Mouse (Mus musculus): ENCODE measurements around the gene Tcaf3. TPM values are rescaled to one million over a fixed set of nuclear protein-coding genes. Genes with fewer than 3 reads are reported as not detected.

Tcaf3 gene
- polyA plus RNA-seq (2012; rRNA removed) = not detected in 2 replicates

DNA sequence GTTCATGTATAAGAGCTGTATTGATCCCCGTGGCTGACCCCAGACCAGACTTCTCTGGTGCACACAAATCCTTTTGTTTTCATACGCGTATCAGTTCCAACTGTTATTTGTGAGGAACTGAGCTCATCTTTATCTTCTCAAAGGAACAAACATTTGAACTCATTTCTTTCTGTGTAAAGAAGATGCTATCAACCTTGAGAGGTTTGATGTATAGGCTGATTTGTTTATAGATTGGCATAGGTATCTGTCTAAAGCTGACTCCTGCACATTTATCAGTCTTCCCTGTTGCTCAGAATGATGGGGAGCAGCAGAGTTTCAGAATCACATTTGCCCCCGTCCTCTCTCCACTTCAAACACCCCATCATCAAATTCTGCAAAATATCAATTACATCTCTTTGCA lies at the start of gene Tcaf3:
Gene Tcaf3, minus strand, starts transcription at position 101 of the 400 bp plus-strand sequence.

DNA sequence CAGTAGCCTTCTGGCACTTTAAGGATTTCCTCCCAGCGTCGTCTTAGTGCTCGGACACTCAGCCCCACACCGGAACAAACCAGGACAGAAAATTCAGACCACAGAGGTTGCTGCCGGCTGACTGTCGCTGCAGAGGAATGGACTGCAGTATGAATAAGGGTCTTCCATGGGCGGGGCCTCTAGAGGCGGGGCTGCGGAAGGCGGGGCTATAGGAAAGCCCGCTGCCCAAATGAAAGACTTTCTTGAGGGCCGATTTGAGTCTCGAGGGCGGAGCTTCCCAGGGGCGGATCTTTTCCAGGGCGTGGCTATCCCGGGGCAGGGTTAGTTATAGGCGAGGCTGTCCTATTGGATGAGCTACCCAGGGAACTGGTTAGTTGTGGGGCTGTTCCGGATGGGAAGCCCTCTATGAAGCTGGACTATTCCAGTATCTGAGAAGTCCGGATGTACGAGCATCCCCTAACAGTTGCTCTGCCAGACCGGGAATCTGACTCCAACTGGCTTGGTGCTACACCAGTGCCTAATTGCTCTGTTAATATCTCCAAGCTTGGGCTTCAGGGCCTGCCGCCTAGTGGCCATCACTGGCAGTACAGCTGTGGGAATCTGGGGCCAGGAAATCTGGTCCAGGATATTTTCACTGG lies 47.5 kb upstream of the Tcaf3 start, which contains the start of gene Tcaf2:
Gene Tcaf2, minus strand, starts transcription at position 343 of the 638 bp plus-strand sequence.

DNA sequence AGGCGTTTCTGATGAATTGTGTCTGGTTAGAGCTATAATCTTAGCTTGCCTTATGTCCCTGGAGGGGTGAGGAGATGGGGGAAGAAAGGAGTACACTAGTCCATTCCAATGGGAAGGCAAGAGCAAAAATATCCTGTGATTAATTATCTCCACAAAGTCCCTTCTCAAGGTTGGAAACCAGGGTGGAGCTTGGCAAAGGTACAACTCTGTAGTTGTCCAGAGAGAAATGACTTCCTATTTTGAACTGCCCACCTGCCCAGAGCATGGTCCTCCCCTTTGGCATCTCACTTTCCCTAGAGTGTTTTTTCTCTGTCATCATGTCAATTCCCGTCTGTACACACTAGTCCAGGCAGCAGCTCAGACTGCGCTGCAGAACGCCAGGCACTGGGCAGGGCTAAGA lies 50.0 kb downstream of the Tcaf3 start, which contains the start of gene Olfr455:
Gene Olfr455, minus strand, starts transcription at position 127 of the 400 bp plus-strand sequence.

Other genes with a start within 250 kb of the Tcaf3 start
- gene Zyx, start 248.1 kb downstream of the Tcaf3 start, polyA plus RNA-seq (2012; rRNA removed) = 57.3 and 77.9 TPM in 2 replicates
- gene Epha1, start 224.4 kb downstream of the Tcaf3 start, polyA plus RNA-seq (2012; rRNA removed) = 0.47 and 2.9 TPM in 2 replicates
- not detected in 2 replicates for gene Tas2r143, start 197.5 kb downstream of the Tcaf3 start, polyA plus RNA-seq (2012; rRNA removed)
- 0.07 TPM in 1 of 2 replicates, not detected in the other for gene Tas2r135, start 192.3 kb downstream of the Tcaf3 start, polyA plus RNA-seq (2012; rRNA removed)
- not detected in 2 replicates for gene Tas2r126, start 163.2 kb downstream of the Tcaf3 start, polyA plus RNA-seq (2012; rRNA removed)
- not detected in 2 replicates for gene Olfr458, start 132.5 kb downstream of the Tcaf3 start, polyA plus RNA-seq (2012; rRNA removed)
- not detected in 2 replicates for gene Olfr457, start 121.4 kb downstream of the Tcaf3 start, polyA plus RNA-seq (2012; rRNA removed)
- gene Olfr456, start 110.5 kb downstream of the Tcaf3 start, polyA plus RNA-seq (2012; rRNA removed) = not detected in 2 replicates
- not detected in 2 replicates for gene Olfr455, start 50.1 kb downstream of the Tcaf3 start, polyA plus RNA-seq (2012; rRNA removed)
- 1.4 and 2.1 TPM in 2 replicates for gene Tcaf2, start 47.6 kb upstream of the Tcaf3 start, polyA plus RNA-seq (2012; rRNA removed)
- 138 and 142 TPM in 2 replicates for gene Tcaf1, start 112.4 kb upstream of the Tcaf3 start, polyA plus RNA-seq (2012; rRNA removed)
- not detected in 2 replicates for gene Olfr453, start 141.7 kb upstream of the Tcaf3 start, polyA plus RNA-seq (2012; rRNA removed)
- not detected in 2 replicates for gene Olfr38, start 158.7 kb upstream of the Tcaf3 start, polyA plus RNA-seq (2012; rRNA removed)
- not detected in 2 replicates for gene Olfr452, start 187.4 kb upstream of the Tcaf3 start, polyA plus RNA-seq (2012; rRNA removed)
- gene Olfr450, start 214.2 kb upstream of the Tcaf3 start, polyA plus RNA-seq (2012; rRNA removed) = not detected in 2 replicates
- not detected in 2 replicates for gene Olfr449, start 236.7 kb upstream of the Tcaf3 start, polyA plus RNA-seq (2012; rRNA removed)

Measured in central nervous system, embryonic 14 days (tissue).